Mouse (Mus musculus) neural tube, embryonic 14.5 days (tissue): Measurements from ENCODE around the gene Drosha. TPM values are rescaled to one million over a fixed set of nuclear protein-coding genes. Genes with fewer than 3 reads are reported as not detected.

ENCODE experiments used
- ATAC-seq: fragments of 200-750 bp; cut with Nextera tagmentation; 2 replicates; pipeline ENCODE4 v1.8.0; 2017; ENCODE audit warnings: low read depth, mild to moderate bottlenecking, moderate TSS enrichment, moderate library complexity
- H3K27ac ChIP-seq: fragments of 300-500 bp; sonication (generic); 2 replicates; pipeline ENCODE4 v1.5.1; 2014; ENCODE audit warnings: low read depth, mild to moderate bottlenecking, control low read depth, low read length, moderate library complexity, mixed read lengths
- H3K27me3 ChIP-seq: fragments of 300-500 bp; sonication (generic); 2 replicates; pipeline ENCODE4 v1.6.1; 2014; ENCODE audit warnings: low read length; ENCODE audit not compliant: control insufficient read depth, insufficient read depth
- H3K36me3 ChIP-seq: fragments of 300-500 bp; sonication (generic); 2 replicates; pipeline ENCODE4 v1.6.1; 2014; ENCODE audit warnings: low read length, mixed read lengths; ENCODE audit not compliant: control insufficient read depth, insufficient read depth
- H3K4me1 ChIP-seq: fragments of 300-500 bp; sonication (generic); 2 replicates; pipeline ENCODE4 v1.6.1; 2014; ENCODE audit warnings: low read length; ENCODE audit not compliant: control insufficient read depth, insufficient read depth
- H3K4me2 ChIP-seq: fragments of 300-500 bp; sonication (generic); 2 replicates; pipeline ENCODE4 v1.6.1; 2014; ENCODE audit warnings: mild to moderate bottlenecking, low read depth, low read length, control low read depth
- H3K4me3 ChIP-seq: fragments of 300-500 bp; sonication (generic); 2 replicates; pipeline ENCODE4 v1.5.1; 2014; ENCODE audit warnings: low read depth, low read length, control low read depth, mixed read lengths
- H3K9ac ChIP-seq: fragments of 300-500 bp; sonication (generic); replicated peaks from 2 replicates; pipeline ENCODE4 v1.6.1; 2014; ENCODE audit warnings: low read depth, mild to moderate bottlenecking, control low read depth, low read length, mixed read lengths
- H3K9me3 ChIP-seq: fragments of 300-500 bp; sonication (generic); 2 replicates; pipeline ENCODE4 v1.6.1; 2016; ENCODE audit warnings: low read length; ENCODE audit not compliant: control insufficient read depth
- WGBS: fragments of 180-500 bp; shearing (Covaris S2); extraction: QIAGEN DNeasy Blood & Tissue Kit; methylation state at CpG from one replicate; pipeline ENCODE4 v1.1.7; 2014; 5-methylcytosine and 5-hydroxymethylcytosine counted together
- polyA plus RNA-seq: library from polyadenylated mRNA; unstranded; fragments of >200 nt; fragmentation: Nextera tagmentation; extraction: Ambion mirVana; gene quantifications from 2 replicates; pipeline ENCODE4 v1.2.1, GENCODE M21; 2014

The Drosha gene
- polyA plus RNA-seq, 1 experiment from 2014 or later, result 55.8 TPM

GRCm38 (mm10) chr15:12867269-12867668 is 42.7 kb downstream of the Drosha start:
- H3K36me3 ChIP-seq, result peaks cover 16% of the 10 kb centered on the region
- ATAC-seq, result no peak
- no peak overlapping the region for H3K27ac ChIP-seq

GRCm38 (mm10) chr15:12875442-12876176 is 51.0 kb downstream of the Drosha start:
- no peak overlapping the region for H3K9ac ChIP-seq
- no peak overlapping the region for H3K4me3 ChIP-seq
- 59% methylated on average over 18 of the region's 18 CpGs for WGBS
- H3K27me3 ChIP-seq, result no peaks in the 10 kb centered on the region
- no peak overlapping the region for H3K4me2 ChIP-seq
- H3K9me3 ChIP-seq, result no peaks in the 10 kb centered on the region
- H3K36me3 ChIP-seq, result peaks cover 15% of the 10 kb centered on the region; the same call in 1 of the 2 replicates
- no peaks in the 10 kb centered on the region for H3K4me1 ChIP-seq
- peak; percentile 80; the same call in 1 of the 2 replicates for ATAC-seq
- no peak overlapping the region for H3K27ac ChIP-seq

More at GRCm38 (mm10) chr15:12867269-12867668, 42.7 kb downstream of the Drosha start:
- H3K4me2 ChIP-seq, result no peak overlapping the region
- 59% methylated on average over 8 of the region's 8 CpGs for WGBS
- H3K27me3 ChIP-seq, result no peaks in the 10 kb centered on the region
- no peaks in the 10 kb centered on the region for H3K4me1 ChIP-seq
- H3K4me3 ChIP-seq, result no peak overlapping the region
- no peak overlapping the region for H3K9ac ChIP-seq
- H3K9me3 ChIP-seq, result no peaks in the 10 kb centered on the region

- 96% methylated on average over 2 of the region's 2 CpGs for WGBS
- Histone ChIP-seq H3K36me3 (peaks cover 18% of the 10 kb centered on the region; the same call in 1 of the 2 replicates), H3K4me2 (no peak overlapping the region), H3K9ac (no peak overlapping the region), H3K4me3 (no peak overlapping the region), H3K9me3 (no peaks in the 10 kb centered on the region), H3K27ac (no peak overlapping the region), H3K27me3 (no peaks in the 10 kb centered on the region), H3K4me1 (no peaks in the 10 kb centered on the region)
- ATAC-seq, result no peak
Measured at GRCm38 (mm10) chr15:12876266-12876665, 51.7 kb downstream of the Drosha start.

- no peaks in the 10 kb centered on the region for H3K27me3 ChIP-seq
- H3K9me3 ChIP-seq, result no peaks in the 10 kb centered on the region
- peaks cover 22% of the 10 kb centered on the region; the same call in 1 of the 2 replicates for H3K36me3 ChIP-seq
- no peak overlapping the region for H3K9ac ChIP-seq
- 95% methylated on average over 4 of the region's 4 CpGs for WGBS
- no peak for ATAC-seq
- no peak overlapping the region for H3K4me3 ChIP-seq
- H3K27ac ChIP-seq, result no peak overlapping the region
- no peak overlapping the region for H3K4me2 ChIP-seq
- no peaks in the 10 kb centered on the region for H3K4me1 ChIP-seq
Measured at GRCm38 (mm10) chr15:12876881-12877280, 52.3 kb downstream of the Drosha start.

GRCm38 (mm10) chr15:12877934-12878333 is 53.3 kb downstream of the Drosha start:
- H3K4me1 ChIP-seq, result no peaks in the 10 kb centered on the region
- H3K4me3 ChIP-seq, result no peak overlapping the region
- H3K9ac ChIP-seq, result no peak overlapping the region
- H3K36me3 ChIP-seq, result peaks cover 30% of the 10 kb centered on the region; the same call in 1 of the 2 replicates
- H3K4me2 ChIP-seq, result no peak overlapping the region
- no peaks in the 10 kb centered on the region for H3K9me3 ChIP-seq
- H3K27ac ChIP-seq, result no peak overlapping the region
- no peaks in the 10 kb centered on the region for H3K27me3 ChIP-seq
- no peak for ATAC-seq
- 85% methylated on average over 12 of the region's 12 CpGs for WGBS

GRCm38 (mm10) chr15:12878581-12878980 is 54.0 kb downstream of the Drosha start:
- no peaks in the 10 kb centered on the region for H3K9me3 ChIP-seq
- H3K4me3 ChIP-seq, result no peak overlapping the region
- no peak for ATAC-seq
- H3K4me2 ChIP-seq, result no peak overlapping the region
- no peak overlapping the region for H3K27ac ChIP-seq
- peaks cover 37% of the 10 kb centered on the region; the same call in 1 of the 2 replicates for H3K36me3 ChIP-seq
- WGBS, result 86% methylated on average over 9 of the region's 9 CpGs
- H3K9ac ChIP-seq, result no peak overlapping the region
- no peaks in the 10 kb centered on the region for H3K4me1 ChIP-seq
- no peaks in the 10 kb centered on the region for H3K27me3 ChIP-seq

GRCm38 (mm10) chr15:12879937-12880336 is 55.3 kb downstream of the Drosha start:
- no peaks in the 10 kb centered on the region for H3K4me1 ChIP-seq
- 77% methylated on average over 8 of the region's 8 CpGs for WGBS
- H3K27ac ChIP-seq, result no peak overlapping the region
- no peaks in the 10 kb centered on the region for H3K27me3 ChIP-seq
- no peak overlapping the region for H3K9ac ChIP-seq
- no peak overlapping the region for H3K4me2 ChIP-seq
- no peaks in the 10 kb centered on the region for H3K9me3 ChIP-seq
- no peak overlapping the region for H3K4me3 ChIP-seq
- no peak for ATAC-seq
- H3K36me3 ChIP-seq, result peaks cover 42% of the 10 kb centered on the region; the same call in 1 of the 2 replicates

GRCm38 (mm10) chr15:12884855-12885254 is 60.2 kb downstream of the Drosha start:
- no peaks in the 10 kb centered on the region for H3K4me1 ChIP-seq
- no peaks in the 10 kb centered on the region for H3K27me3 ChIP-seq
- H3K27ac ChIP-seq, result no peak overlapping the region
- H3K9me3 ChIP-seq, result no peaks in the 10 kb centered on the region
- peaks cover 47% of the 10 kb centered on the region for H3K36me3 ChIP-seq
- 93% methylated on average over 15 of the region's 15 CpGs for WGBS
- no peak overlapping the region for H3K4me3 ChIP-seq
- no peak overlapping the region for H3K4me2 ChIP-seq
- ATAC-seq, result no peak
- H3K9ac ChIP-seq, result no peak overlapping the region

GRCm38 (mm10) chr15:12885361-12885760 is 60.7 kb downstream of the Drosha start:
- peaks cover 50% of the 10 kb centered on the region for H3K36me3 ChIP-seq
- ATAC-seq, result no peak
- no peak overlapping the region for H3K4me2 ChIP-seq
- no peak overlapping the region for H3K4me3 ChIP-seq
- H3K4me1 ChIP-seq, result no peaks in the 10 kb centered on the region
- no peaks in the 10 kb centered on the region for H3K27me3 ChIP-seq
- no peak overlapping the region for H3K27ac ChIP-seq
- H3K9me3 ChIP-seq, result no peaks in the 10 kb centered on the region
- no peak overlapping the region for H3K9ac ChIP-seq
- WGBS, result 96% methylated on average over 11 of the region's 11 CpGs
